Mouse (Mus musculus): ENCODE results near the gene Grk6.

GRCm38 (mm10) chr13:55477492-55477891 lies 32.6 kb downstream of the Grk6 start:
- TF ChIP-seq POLR2A (IDR thresholded peaks at IDR 0.05; ENCODE audit: borderline replicate concordance, insufficient read depth, low read length) (no peak), CTCF (IDR thresholded peaks at IDR 0.05; ENCODE audit: borderline replicate concordance, insufficient read depth, low read depth, low read length) (no peak)

All from cerebellum, adult 2 months (tissue).